Mouse (Mus musculus) G1E (cell line): ENCODE measurements around the gene Cyb5d1.

Source experiments
- CTCF ChIP-seq: IDR thresholded peaks from 2 replicates; pipeline ENCODE4 v1.5.1; 2012; ENCODE audit warnings: low read depth, low read length, inconsistent platforms, mixed read lengths
- GATA1 ChIP-seq: IDR thresholded peaks from 2 replicates; pipeline ENCODE4 v1.6.1; 2012; ENCODE audit warnings: borderline replicate concordance, low read length, inconsistent platforms, mixed read lengths
- TAL1 ChIP-seq: conservative IDR thresholded peaks from 2 replicates; pipeline ENCODE4 v1.6.1; 2012; ENCODE audit warnings: low read depth, low read length, inconsistent platforms, mixed read lengths

DNA sequence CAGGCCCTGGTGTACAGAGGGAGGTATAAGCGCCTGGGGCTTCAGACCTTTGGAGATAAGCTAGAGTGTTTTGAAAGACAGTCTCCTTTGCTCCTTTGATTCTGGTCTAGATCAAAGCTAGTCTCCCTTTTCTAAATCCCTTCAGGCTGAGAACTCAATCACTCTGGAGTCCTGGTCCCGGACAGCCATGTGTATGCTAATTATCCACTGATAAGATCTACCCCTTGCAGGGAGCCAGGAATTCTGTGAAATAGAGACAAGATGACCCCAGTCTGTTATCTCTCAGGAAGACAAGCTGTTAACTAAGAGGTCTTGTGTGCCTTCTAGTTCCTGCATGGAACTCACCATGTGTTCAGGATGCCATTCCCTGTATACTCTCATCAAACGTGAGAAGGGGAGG lies 41.9 kb upstream of the Cyb5d1 start:
- TF ChIP-seq CTCF (no peak), GATA1 (no peak), TAL1 (no peak)
